Mouse (Mus musculus) embryonic fibroblast, embryonic 13.5 days (primary cell): Measurements from ENCODE around the gene 1500009C09Rik. TPM values are rescaled to one million over a fixed set of nuclear protein-coding genes. Genes with fewer than 3 reads are reported as not detected.

Experiments used
- H3K27ac ChIP-seq: 2 replicates; pipeline ENCODE4 v1.5.1; 2012; ENCODE audit warnings: low read length, control low read depth, inconsistent platforms; ENCODE audit not compliant: insufficient read depth
- H3K4me1 ChIP-seq: 2 replicates; pipeline ENCODE4 v1.6.1; 2011; ENCODE audit warnings: low read length; ENCODE audit not compliant: control insufficient read depth, insufficient read depth
- H3K4me3 ChIP-seq: 2 replicates; pipeline ENCODE4 v1.5.1; 2011; ENCODE audit warnings: mild to moderate bottlenecking, control low read depth, low read length; ENCODE audit not compliant: insufficient read depth
- CTCF ChIP-seq: IDR thresholded peaks from 2 replicates; pipeline ENCODE4 v1.5.1; 2011; ENCODE audit warnings: mild to moderate bottlenecking, control low read depth, low read length, moderate library complexity, borderline replicate concordance; ENCODE audit not compliant: insufficient read depth
- POLR2A ChIP-seq: IDR thresholded peaks from 2 replicates; pipeline ENCODE4 v1.6.1; 2011; ENCODE audit warnings: low read depth, mild to moderate bottlenecking, control low read depth, low read length, moderate library complexity
- polyA plus RNA-seq: library from polyadenylated mRNA; stranded (reverse); fragments of >200 nt; gene quantifications from 2 replicates; pipeline ENCODE4 v1.2.4, GENCODE M21; 2011; ENCODE audit warnings: low read depth; ENCODE audit not compliant: missing spikeins, insufficient read length

The 1500009C09Rik gene
- polyA plus RNA-seq, result not detected in 2 replicates

GRCm38 (mm10) chr15:82252097-82252496, at the start of gene 1500009C09Rik:
1500009C09Rik (plus strand) TSS chr15:82252397.
- H3K27ac ChIP-seq, result no peak within 1 kb of the TSS
- H3K4me3 ChIP-seq, result no peak within 1 kb of the TSS
- H3K4me1 ChIP-seq, result no peaks in the 10 kb centered on the region; the same call in 1 of the 2 replicates
- no peak for TF ChIP-seq POLR2A
- no peak for TF ChIP-seq CTCF

- Histone ChIP-seq H3K4me3 (no peak overlapping the region), H3K27ac (no peak overlapping the region), H3K4me1 (peaks cover 8% of the 10 kb centered on the region)
- no peak for TF ChIP-seq POLR2A
- TF ChIP-seq CTCF, result no peak
Measured at GRCm38 (mm10) chr15:82203090-82203489, 49.1 kb upstream of the 1500009C09Rik start.

DNA sequence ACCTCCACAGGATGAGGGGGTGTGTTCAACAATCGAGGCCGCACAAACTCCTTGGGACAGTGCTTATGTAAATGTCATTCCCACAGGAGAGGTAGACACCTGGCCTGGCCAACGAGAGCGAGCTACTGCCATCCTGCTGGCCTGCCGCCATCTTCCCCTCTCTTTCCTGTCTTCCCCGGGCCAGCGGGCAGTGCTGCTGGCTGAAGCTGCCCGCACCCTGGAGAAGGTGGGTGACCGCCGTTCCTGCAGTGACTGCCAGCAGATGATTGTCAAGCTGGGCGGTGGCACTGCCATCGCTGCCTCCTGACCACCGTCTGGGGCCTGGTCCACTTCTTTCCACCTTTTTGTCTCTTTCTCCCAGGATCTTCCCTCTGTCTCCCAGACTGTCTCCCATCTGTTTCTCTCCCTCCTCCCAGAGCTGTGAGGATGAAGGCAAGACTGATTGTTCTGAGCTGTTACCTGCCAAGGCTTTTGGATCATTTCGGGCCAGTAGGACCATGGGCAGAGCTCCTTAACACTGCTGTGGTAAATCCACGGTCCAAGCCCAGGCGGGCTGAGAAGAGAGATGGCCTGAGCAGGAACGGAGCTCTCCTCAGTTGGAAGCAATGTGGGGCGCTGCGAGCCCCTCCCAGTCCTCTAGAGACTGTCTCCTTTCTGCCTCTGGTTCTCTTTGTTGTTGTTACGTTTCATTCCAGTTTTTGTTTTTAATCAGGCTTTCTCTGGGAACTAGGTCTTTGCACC, 48.4 kb upstream of the 1500009C09Rik start:
- Histone ChIP-seq H3K4me3 (no peak overlapping the region), H3K4me1 (peaks cover 8% of the 10 kb centered on the region), H3K27ac (no peak overlapping the region)
- TF ChIP-seq POLR2A (no peak), CTCF (no peak)

DNA sequence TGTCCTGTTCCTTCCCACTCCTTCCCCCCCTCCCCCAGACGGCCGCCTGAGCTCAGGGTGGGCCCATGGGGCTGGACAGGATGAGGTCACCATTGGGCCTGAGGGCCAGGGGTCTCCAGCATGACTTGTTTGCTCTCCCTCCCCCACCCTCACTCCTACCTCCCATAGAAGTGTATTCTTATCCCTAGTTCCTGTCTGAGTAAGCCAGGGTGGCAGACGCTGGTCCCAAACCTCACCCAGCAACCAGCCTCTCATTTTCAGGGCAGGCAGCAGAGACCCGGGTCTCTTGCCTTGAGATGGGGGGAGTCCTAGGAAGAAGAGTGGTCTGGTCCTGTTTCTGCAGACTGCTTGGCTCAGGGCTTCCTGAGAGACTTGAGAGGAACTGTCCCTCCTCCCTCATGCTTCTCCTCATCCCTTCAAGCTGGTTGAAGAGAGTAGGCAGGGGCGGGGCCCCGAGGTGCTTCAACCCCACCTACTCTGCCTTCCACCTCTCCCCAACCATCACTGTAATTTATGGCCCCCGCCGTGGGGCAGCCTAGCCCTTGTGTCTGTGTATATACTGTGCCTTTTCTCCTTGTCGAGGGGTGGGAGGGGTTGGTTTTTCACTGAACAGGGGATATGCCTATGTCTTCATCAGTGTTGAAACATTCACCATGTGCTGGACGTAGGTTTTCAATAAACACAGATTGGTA, 47.4 kb upstream of the 1500009C09Rik start:
- H3K4me3 ChIP-seq, result no peak overlapping the region
- peaks cover 8% of the 10 kb centered on the region for H3K4me1 ChIP-seq
- no peak overlapping the region for H3K27ac ChIP-seq
- TF ChIP-seq CTCF, result no peak
- TF ChIP-seq POLR2A, result no peak

- peaks cover 14% of the 10 kb centered on the region for H3K4me1 ChIP-seq
- H3K27ac ChIP-seq, result no peak overlapping the region
- H3K4me3 ChIP-seq, result no peak overlapping the region
- no peak for TF ChIP-seq POLR2A
- TF ChIP-seq CTCF, result no peak
Measured at GRCm38 (mm10) chr15:82206365-82207104, 45.7 kb upstream of the 1500009C09Rik start.

GRCm38 (mm10) chr15:82207105-82207459, 45.1 kb upstream of the 1500009C09Rik start:
- TF ChIP-seq CTCF, result no peak
- no peak for TF ChIP-seq POLR2A
- Histone ChIP-seq H3K4me3 (no peak overlapping the region), H3K4me1 (peaks cover 14% of the 10 kb centered on the region), H3K27ac (no peak overlapping the region)

DNA sequence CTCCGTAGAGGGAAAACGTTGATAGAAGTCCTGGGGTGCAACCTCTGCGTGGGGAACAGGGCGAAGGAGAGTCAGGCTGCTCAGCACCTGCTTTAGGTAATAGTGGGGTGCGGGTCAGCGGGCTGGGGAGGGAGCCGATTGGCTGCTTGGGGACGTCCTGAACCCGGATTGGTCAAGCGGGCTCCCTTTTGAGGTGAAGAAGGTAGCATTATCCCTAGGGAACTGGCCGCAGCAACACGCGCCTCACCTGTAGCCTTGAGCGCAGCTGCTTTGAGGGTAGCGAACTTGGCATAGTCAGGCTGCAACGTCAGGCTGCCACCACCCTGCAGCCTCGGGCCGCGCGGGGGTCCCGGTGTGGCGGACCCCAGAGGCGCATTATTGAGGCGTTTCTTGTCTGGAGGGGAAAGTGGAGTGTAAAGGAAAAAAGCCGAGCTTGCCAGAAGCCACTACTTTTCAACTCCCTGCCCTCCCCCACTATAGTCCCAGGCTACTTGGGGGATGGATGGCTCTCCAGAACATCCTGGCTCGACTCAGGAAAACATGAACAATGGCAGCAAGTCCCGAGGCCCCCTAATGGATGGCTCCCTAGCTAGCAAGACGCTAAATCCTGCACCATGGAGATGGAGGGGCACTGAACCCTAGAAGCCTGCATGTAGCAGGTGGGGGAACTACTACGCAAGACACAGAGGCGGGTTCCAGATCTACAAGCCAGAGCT, 44.5 kb upstream of the 1500009C09Rik start:
- Histone ChIP-seq H3K27ac (no peak overlapping the region), H3K4me3 (no peak overlapping the region), H3K4me1 (peaks cover 14% of the 10 kb centered on the region)
- no peak for TF ChIP-seq POLR2A
- no peak for TF ChIP-seq CTCF

- no peak overlapping the region for H3K4me3 ChIP-seq
- H3K4me1 ChIP-seq, result peaks cover 14% of the 10 kb centered on the region
- no peak for TF ChIP-seq POLR2A
- TF ChIP-seq CTCF, result no peak
- H3K27ac ChIP-seq, result no peak overlapping the region
Measured at GRCm38 (mm10) chr15:82208307-82208706, 43.9 kb upstream of the 1500009C09Rik start.
